Mouse (Mus musculus): ENCODE measurements at regions not wholly inside any gene's neighbourhood (a gene's known extent, or its start where the extent isn't known, plus 50 kb on each side); places are given as distances from the start of the nearest gene placed in this dataset.
A peak's percentile ranks its signal among the peaks of the same experiment; 100 is the strongest.

DNA sequence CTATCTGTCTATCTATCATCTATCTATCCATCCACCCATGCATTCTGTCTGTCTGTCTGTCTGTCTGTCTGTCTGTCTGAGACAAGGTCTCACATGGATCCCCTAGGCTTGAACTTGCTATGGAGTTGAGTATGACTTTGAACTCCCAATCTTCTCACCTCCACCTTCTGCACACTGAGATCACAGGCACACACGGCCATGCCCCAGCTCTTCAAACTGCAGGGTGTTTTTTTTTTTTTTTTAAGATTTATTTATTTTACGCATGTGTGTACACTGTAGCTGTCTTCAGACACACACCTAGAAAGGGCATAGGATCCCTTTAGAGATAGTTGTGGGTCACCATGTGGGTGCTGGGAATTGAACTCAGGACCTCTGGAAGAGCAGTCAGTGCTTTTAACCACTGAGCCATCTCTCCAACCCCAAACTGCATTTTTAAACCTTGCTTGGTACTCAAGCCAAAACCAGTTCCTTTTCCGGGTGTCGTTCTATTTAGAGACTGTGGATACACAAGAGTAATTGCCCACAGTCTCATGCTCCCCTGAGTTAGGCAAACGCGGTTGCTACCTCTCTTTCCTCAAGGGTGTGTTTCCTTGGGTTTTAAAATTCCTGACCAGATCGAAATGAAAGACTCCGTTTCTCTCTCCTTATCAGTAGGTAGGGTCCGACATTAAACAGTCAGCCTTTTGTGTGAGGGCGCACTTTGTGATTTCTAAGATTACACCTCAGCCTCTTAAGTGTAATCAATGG lies 57.0 kb upstream of the Zfp217 start:
- Histone ChIP-seq H3K27me3 (ENCODE audit: control insufficient read depth, insufficient read depth, low read depth, low read length) (no peaks in the 10 kb centered on the region), H3K9me3 (replicated peaks; ENCODE audit: control insufficient read depth, low read length) (no peaks in the 10 kb centered on the region), H3K4me3 (ENCODE audit: low read depth, low read length) (peak overlapping the region; percentile 58), H3K27ac (ENCODE audit: low read length) (peak overlapping the region; percentile 86), H3K4me2 (ENCODE audit: low read depth, low read length) (peak overlapping the region; percentile 85), H3K4me1 (ENCODE audit: control insufficient read depth, low read depth, low read length) (peaks cover 35% of the 10 kb centered on the region), H3K36me3 (ENCODE audit: control insufficient read depth, insufficient read depth) (no peaks in the 10 kb centered on the region), H3K9ac (ENCODE audit: low read depth, low read length) (peak overlapping the region; percentile 64)
- 9% methylated on average over 10 of the region's 10 CpGs for WGBS (ENCODE audit: insufficient replicate concordance)
- ATAC-seq (ENCODE audit: low read depth) = no peak

DNA sequence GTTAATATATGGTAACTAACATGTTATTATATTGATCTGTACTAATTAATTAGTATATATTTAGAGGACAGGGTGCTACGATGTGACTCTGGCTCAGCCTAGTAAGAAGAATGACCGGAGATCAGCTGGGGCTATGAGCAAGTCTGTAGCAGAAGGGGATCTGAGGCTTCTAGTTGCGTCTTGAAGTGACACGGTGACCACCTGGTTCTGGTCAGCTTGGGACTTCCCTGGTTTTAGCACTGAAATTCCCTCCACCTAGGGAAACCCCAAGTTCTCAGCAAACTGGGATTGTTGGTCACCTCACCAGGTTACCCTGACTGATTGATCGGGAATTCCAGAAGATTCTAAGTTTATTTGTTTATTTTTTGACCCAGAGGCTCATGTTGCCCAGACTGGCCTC lies 55.6 kb upstream of the Zfp217 start:
- H3K9me3 ChIP-seq (replicated peaks; ENCODE audit: control insufficient read depth, low read length) = no peaks in the 10 kb centered on the region
- no peak overlapping the region for H3K4me2 ChIP-seq (ENCODE audit: low read depth, low read length)
- no peak overlapping the region for H3K4me3 ChIP-seq (ENCODE audit: low read depth, low read length)
- 85% methylated on average over 5 of the region's 5 CpGs for WGBS (ENCODE audit: insufficient replicate concordance)
- no peaks in the 10 kb centered on the region for H3K36me3 ChIP-seq (ENCODE audit: control insufficient read depth, insufficient read depth)
- ATAC-seq (ENCODE audit: low read depth) = no peak
- H3K9ac ChIP-seq (ENCODE audit: low read depth, low read length) = no peak overlapping the region
- H3K27ac ChIP-seq (ENCODE audit: low read length) = no peak overlapping the region; the same call in 1 of the 2 replicates
- H3K27me3 ChIP-seq (ENCODE audit: control insufficient read depth, insufficient read depth, low read depth, low read length) = no peaks in the 10 kb centered on the region
- H3K4me1 ChIP-seq (ENCODE audit: control insufficient read depth, low read depth, low read length) = peaks cover 35% of the 10 kb centered on the region

GRCm38 (mm10) chr2:170201816-170202371 lies 54.0 kb upstream of the Zfp217 start:
- Histone ChIP-seq H3K4me1 (ENCODE audit: control insufficient read depth, low read depth, low read length) (peaks cover 34% of the 10 kb centered on the region), H3K4me3 (ENCODE audit: low read depth, low read length) (peak overlapping the region; percentile 18; the same call in 1 of the 2 replicates), H3K27me3 (ENCODE audit: control insufficient read depth, insufficient read depth, low read depth, low read length) (no peaks in the 10 kb centered on the region), H3K9ac (ENCODE audit: low read depth, low read length) (peak overlapping the region; percentile 11), H3K4me2 (ENCODE audit: low read depth, low read length) (peak overlapping the region; percentile 25), H3K9me3 (replicated peaks; ENCODE audit: control insufficient read depth, low read length) (no peaks in the 10 kb centered on the region), H3K27ac (ENCODE audit: low read length) (peak overlapping the region; percentile 79), H3K36me3 (ENCODE audit: control insufficient read depth, insufficient read depth) (no peaks in the 10 kb centered on the region)
- ATAC-seq (ENCODE audit: low read depth) = peak; percentile 98
- 18% methylated on average over 10 of the region's 10 CpGs for WGBS (ENCODE audit: insufficient replicate concordance)

All from liver, embryonic 16.5 days (tissue).